Mouse (Mus musculus) C3H10T1/2 (cell line): ENCODE measurements around the gene Zbtb7b. TPM values are rescaled to one million over a fixed set of nuclear protein-coding genes. Genes with fewer than 3 reads are reported as not detected.

Source experiments
- polyA plus RNA-seq, 2 experiments: library from polyadenylated mRNA; unstranded; fragments of >200 nt; fragmentation: generic; extraction: Trizol; gene quantifications; one replicate each; pipeline ENCODE4 v1.2.1; 2012; ENCODE audit warnings: missing spikeins in 2 of 2

The Zbtb7b gene
- polyA plus RNA-seq: 10 to 100 TPM; 18.7 to 21.5 TPM

DNA sequence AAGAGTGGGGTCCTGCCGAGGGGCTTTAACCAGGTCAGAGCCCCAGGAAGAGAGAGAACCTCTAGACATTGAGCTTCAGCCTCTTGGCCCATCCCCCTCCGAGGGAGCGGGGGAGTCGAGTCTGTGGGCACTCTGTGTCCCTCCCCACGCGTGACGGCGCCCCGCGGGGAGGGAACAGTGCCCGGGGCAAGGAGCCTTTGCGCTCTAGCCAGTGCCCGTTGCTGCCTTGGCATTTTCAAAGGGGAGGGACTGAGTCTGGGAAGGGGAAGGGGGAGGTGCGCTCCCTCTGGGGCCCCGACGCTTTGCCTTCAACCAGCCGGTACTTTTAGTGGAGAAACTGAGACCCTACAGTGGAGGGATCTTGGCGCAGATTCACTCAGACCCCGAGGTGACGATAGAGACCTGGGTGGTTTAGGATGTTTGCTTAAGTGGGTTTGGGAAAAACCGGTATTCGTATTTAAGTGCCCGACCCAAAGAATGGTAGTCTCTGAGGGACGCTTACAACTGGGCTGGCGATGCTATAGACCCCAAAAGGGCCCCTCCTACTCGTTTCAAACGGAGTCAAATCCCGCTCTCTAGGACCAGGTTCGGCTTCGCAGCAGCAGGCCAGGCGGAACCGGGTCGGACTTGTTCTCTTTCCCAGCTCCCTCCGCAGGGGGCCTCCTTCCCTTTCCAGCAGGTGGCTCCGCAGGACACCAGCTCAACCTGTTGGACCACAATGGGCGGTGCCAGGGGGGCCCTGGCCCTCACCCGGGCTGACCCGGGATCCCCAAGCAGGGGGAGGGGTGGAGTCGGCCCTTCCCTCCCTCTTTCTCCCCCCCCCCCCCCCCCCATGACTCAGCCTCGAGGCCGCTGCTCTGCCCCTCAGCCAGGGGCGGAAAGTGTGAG, at the start of gene Zbtb7b:
Gene Zbtb7b, minus strand, starts transcription at position 771 of the 888 bp plus-strand sequence.

DNA sequence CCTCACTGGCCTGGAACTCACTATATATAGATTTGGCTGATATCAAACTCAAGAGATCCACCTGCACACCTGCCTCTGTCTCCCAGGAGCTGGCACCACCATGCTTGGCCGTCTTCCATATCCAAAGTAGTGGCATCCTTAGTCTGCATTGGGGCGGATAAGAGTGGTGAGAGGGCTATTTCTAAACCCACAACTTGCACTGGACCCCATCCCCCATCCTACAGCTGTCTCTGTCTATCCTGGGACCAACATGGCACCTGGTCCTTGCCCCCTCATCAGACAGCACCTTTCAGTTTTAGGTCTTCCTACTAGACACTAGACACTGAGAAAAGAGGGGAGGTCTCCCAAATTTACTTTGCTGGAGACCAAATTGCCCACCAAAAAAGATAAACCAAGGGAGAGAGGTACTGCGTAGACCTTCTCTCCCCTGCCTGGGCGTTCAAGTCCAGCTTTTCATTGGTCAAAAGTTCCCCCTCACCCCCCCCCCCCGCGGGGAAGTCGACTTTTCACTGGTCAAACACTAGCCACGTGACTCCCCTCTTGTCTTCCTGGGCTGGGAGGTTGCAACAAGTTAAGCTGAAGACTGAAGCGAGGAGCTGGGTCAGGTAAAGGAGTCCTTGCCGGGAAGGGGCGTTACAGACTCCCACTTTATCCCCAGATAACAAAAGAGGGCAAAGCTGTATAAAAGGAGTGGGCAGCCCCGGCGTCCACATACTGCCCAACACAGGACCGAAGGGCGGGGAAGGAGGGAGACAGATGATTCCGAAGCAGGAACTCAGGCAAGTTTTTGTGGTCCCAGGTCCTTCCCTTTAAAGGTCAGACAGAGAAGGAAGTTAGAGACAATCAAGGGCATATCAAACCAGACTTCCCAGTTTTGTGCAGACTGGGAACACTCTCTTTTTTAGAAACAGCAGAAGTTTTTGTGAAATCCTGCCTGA, 41.9 kb upstream of the Zbtb7b start, which contains the start of gene Pbxip1:
Gene Pbxip1, plus strand, starts transcription at position 531 of the 938 bp plus-strand sequence.

DNA sequence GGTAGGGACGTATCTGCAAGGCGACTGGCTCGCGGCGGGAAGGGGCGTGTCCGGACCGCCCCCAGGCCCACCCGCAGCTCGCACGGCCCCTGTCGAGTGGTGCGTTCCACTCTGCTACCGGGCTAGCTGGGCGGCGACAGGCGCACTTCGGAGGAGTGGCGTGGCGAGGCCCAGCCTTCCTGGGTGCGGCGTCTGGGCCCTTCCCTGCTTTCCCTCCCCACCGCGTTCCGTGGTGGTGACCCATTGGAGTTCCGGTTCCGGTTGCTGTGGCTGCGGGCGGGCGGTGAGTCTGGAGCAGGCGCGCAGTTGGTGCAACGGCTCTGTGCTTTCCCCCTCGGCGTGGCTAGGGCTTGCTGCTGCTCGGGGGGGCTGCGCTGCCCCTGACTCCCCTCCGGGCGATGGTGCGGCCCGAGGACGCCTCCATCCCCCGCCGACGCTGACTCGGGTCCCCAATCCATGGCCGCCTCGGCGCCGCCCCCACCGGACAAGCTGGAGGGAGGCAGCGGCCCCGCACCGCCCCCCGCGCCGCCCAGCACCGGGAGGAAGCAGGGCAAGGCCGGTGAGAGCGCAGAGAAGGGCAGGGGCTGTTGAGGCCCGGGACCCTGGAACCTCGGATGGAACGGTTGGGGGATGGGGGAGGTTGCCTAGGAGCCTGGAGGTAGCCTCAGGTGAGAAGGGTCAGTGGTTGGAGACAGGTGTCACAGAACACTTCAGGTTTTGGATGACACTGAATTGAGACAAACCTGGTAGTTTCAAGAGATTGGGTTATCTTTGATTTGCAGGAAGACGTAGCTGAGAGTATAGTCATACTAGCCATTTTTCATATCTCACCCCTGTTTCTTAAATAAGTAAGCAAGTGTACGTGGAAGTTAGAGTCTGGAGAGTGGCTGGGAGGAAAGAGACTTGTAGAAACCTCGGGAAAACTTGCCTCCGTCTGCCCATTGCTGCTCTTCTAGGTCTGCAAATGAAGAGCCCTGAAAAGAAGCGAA, 35.9 kb upstream of the Zbtb7b start, which contains the start of gene Pygo2:
Gene Pygo2, plus strand, starts transcription at position 44 of the 989 bp plus-strand sequence.

DNA sequence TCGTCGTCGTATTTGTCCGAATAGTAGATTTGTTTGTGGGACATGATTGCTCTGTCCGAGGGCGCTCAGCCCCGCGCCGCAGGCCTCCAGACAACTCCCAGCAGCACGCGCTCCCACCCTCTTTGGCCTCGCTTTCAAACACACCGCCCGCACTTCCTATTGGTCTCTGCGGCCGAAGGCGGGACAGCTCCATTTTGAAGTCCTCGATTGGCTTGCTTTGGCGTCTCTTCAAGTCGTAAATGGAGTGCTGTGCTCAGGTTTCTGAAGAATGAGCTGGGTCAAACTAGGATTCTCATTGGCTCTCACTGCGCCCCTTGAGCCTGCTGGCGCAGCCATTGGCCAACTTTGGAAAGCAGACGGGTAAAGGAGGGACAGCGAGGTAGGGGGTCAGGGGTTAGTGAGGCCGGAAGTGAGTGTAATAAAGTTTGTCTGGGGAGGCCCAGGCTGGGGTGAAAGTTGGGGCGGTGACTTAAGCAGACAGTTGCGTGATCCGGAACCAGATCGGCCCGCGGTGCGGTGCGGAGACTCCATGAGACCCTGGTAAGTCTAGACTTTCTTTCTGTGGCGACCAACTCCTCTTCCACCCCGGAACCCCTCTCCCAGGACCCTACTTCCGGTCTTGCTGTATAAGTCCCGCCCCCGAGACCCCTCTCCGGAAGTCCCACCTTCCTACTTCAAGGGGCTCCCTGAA, 23.7 kb upstream of the Zbtb7b start, which contains the start of the genes Cks1b and Shc1:
Gene Cks1b, minus strand, starts transcription at position 214 of the 691 bp plus-strand sequence.
Gene Shc1, plus strand, starts transcription at position 274 of the 691 bp plus-strand sequence.

DNA sequence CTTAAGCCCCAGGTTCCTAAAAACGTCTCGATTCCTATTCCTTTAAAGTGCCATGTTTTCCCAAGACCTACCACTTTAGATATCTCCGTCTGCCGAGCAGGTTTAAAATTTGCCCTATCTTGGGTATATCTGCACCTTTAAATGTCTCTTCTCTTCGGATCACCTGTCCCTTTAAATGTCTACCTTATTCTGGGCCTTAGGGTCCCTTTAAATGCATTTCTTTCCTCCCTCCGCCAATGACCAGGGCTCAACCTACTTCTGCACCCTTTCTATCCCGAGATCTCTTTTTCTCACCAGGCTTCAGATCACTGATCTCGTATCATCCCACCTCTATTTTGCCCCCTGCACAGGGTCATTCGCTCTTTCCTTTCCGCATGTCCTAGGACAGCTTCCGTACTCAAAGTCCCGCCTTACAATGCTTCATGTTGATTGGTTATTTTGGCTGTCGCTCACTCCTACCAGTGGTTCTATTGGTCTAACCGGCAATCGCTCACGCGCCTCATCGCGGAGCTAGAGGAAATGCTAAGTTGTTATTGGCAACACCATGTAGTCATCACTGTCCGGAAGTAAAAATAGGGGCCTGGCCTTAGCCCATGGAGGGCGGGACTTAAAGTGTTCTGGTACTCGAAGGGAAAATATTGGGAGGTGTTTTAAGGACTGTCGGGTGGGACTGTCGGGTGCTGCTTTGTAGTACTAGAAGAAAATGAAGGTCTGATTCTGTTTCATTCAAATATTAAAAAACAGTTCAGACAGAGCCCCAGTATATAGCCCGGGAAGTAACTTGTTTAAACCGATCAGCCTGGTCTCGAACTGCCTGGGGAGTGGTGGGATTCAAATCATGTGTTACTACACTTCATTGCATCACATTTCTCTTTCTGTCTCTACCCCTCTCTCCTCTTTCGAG, 17.2 kb upstream of the Zbtb7b start, which contains the start of gene Flad1:
Gene Flad1, minus strand, starts transcription at position 381 of the 904 bp plus-strand sequence.

DNA sequence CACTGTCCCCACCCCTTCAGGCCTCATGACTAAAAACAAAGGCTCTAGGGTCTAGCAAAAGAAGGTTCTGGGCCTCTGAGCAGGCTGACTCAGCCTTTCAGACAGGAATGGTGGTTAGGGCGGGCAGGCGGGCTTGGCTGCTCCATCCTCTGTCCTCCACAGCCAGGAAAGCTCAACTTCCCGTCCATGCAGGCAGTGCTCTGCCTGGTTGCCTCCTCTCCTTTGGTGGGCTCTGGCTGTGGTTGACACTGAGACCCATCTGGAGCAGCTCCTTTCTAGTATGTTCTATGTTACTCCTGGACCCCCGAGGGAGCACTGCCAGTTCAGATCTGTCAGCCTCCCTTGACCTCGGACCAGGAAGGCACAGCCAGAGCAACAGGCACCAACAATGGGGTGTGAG, 8.1 kb upstream of the Zbtb7b start, which contains the start of gene Lenep:
Gene Lenep, minus strand, starts transcription at position 101 of the 400 bp plus-strand sequence.

DNA sequence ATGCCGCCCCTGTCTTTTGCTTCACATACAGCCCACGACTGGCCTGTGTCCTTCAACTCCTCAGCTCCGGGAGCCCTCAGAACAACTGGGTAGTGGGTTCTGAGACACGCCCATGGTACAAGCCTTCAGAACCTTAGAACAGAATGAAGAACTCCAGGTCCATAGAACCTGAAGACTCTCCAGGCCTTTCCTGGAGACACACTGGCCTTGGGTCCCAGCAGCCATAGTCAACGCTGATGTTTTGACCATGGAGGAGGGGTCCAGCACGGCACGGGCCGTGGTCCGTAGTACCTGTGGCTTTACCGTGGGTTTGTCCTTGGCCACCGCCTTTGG, 29.5 kb downstream of the Zbtb7b start, which contains the start of gene Dcst1:
Gene Dcst1, minus strand, starts transcription at position 101 of the 333 bp plus-strand sequence.

DNA sequence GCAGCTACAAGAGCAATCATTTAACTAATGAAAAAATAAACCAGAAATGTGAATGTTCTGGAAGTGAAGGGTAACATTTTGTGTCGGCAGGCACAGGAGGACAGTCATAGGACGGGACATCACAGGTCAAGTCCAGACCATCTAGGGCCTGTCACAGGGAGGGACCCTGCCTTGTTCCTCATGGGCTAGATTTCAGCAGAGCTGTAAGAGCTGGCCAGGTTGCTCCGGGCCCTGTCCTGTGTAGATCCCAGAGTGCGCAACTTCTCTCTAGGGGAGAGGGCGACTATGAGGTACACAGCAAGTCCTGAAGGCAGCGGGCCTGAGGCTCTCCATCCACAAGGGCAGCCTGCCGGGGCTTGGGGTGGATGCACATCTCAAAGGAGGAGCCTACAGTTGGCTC, 32.9 kb downstream of the Zbtb7b start, which contains the start of gene Dcst2:
Gene Dcst2, plus strand, starts transcription at position 301 of the 400 bp plus-strand sequence.

DNA sequence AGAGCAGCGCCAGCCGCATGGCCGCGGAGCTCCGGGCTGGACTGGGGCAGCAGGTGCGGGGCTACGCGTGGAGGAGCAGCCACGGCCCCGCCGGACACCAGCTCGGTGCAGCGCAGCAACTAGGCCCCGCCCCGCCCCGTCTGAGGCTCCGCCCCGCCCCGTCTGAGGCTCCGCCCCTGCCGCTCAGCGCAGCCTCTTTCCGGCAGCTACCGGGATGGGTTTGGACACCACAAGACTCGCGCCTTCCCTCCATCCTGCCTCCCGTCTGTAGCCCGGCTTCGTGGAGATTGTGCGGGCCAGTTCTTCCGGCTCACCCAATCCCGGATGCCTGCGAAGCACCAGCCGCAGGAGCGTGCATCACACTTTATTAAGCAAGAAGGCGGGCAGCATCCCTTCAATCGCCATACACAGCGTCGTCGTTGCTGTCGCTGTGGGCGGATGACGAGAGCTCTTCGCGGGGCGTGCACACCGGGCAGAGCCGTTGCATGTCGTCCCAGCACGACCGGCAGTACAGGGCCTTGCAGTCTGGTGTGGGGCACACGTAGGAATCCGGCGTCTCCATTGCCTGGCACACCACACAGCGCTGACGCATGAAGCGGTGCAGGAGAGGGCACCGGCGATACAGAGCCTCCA, 44.6 kb downstream of the Zbtb7b start, which contains the start of gene Adam15:
Gene Adam15, minus strand, starts transcription at position 128 of the 633 bp plus-strand sequence.

DNA sequence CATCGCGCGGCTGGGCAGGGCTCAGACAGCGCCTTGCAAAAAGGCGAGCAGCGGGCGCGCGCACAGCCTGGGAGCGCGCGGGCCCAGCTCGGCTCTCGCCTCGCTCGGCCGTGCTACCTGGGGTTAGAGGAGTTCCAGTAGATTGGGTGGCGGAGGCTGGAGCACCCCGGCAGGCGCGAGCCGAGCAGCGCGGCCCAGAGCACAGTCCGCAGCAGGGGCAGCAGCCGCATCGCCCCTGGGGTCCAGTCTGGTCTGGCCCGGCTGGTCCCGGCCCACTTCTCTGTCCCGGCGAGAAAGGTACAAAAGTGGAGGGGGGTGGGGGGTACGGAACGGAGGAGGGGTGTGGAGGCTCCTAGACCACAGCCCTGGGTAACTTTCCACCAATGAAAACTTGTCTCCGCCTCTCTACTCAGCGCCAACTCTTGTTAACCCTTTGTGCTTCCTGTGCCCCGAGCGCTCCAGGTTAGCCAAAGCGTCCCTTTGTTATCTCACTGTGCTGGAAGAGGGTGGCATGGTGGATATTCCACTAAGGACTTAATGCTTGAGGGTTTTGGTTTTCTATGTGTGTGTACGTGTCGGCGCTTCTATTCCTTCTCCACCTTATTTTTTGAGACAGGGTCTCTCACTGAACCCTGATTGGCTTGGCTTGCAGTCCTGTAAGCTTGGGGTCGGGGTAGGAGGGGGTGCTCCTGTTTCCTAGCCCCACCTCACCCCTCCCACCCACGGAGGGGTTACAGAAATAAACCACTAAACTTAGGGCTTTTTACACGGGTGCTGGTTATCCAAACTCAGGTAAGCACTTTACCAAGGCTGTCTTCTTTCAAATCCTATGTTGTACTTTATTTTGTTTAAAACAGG, 56.6 kb downstream of the Zbtb7b start, which contains the start of gene Efna4:
Gene Efna4, minus strand, starts transcription at position 308 of the 858 bp plus-strand sequence.

Other genes with a start within 250 kb of the Zbtb7b start
- under 1 TPM; 0.01 to 0.05 TPM for gene Hcn3, start 234.6 kb downstream of the Zbtb7b start, polyA plus RNA-seq
- gene Clk2, start 230.0 kb downstream of the Zbtb7b start, polyA plus RNA-seq: 10 to 100 TPM in 1 of 2 experiments, 1 to 10 TPM in 1; 4.7 to 19.1 TPM
- 10 to 100 TPM; 90.3 to 97.0 TPM for gene Scamp3, start 217.3 kb downstream of the Zbtb7b start, polyA plus RNA-seq
- 1 to 10 TPM; 1.6 to 7.0 TPM for gene Fam189b, start 211.6 kb downstream of the Zbtb7b start, polyA plus RNA-seq
- 10 to 100 TPM; 46.1 to 51.9 TPM for gene Gba, start 191.8 kb downstream of the Zbtb7b start, polyA plus RNA-seq
- 10 to 100 TPM in 1 of 2 experiments, 1 to 10 TPM in 1; 4.9 to 20.8 TPM for gene Thbs3, start 179.6 kb downstream of the Zbtb7b start, polyA plus RNA-seq
- 100 to 1,000 TPM; 154 to 198 TPM for gene Mtx1, start 167.7 kb downstream of the Zbtb7b start, polyA plus RNA-seq
- under 1 TPM; 0.19 to 0.83 TPM for gene Muc1, start 165.7 kb downstream of the Zbtb7b start, polyA plus RNA-seq
- gene Krtcap2, start 148.8 kb downstream of the Zbtb7b start, polyA plus RNA-seq: 100 to 1,000 TPM; 242 to 330 TPM
- gene Trim46, start 148.5 kb downstream of the Zbtb7b start, polyA plus RNA-seq: 10 to 100 TPM in 1 of 2 experiments, 1 to 10 TPM in 1; 2.6 to 10.1 TPM
- gene Dpm3, start 135.4 kb downstream of the Zbtb7b start, polyA plus RNA-seq: 100 to 1,000 TPM; 266 to 496 TPM
- 10 to 100 TPM; 42.6 to 99.0 TPM for gene Slc50a1, start 124.2 kb downstream of the Zbtb7b start, polyA plus RNA-seq
- gene Efna1, start 113.6 kb downstream of the Zbtb7b start, polyA plus RNA-seq: 10 to 100 TPM; 17.9 to 33.6 TPM
- gene Efna3, start 71.8 kb downstream of the Zbtb7b start, polyA plus RNA-seq: 1 to 10 TPM; 1.9 to 8.8 TPM
- 10 to 100 TPM in 1 of 2 experiments, 1 to 10 TPM in 1; 7.9 to 33.4 TPM for gene Efna4, start 56.7 kb downstream of the Zbtb7b start, polyA plus RNA-seq
- gene Adam15, start 44.8 kb downstream of the Zbtb7b start, polyA plus RNA-seq: 100 to 1,000 TPM in 1 of 2 experiments, 10 to 100 TPM in 1; 85.2 to 200 TPM
- gene Dcst2, start 32.8 kb downstream of the Zbtb7b start, polyA plus RNA-seq: under 1 TPM; 0.02 to 0.15 TPM
- 1 to 10 TPM in 1 of 2 experiments, under 1 TPM in 1; 0.28 to 1.5 TPM for gene Dcst1, start 29.5 kb downstream of the Zbtb7b start, polyA plus RNA-seq
- gene Lenep, start 8.0 kb upstream of the Zbtb7b start, polyA plus RNA-seq: under 1 TPM in 1 of 2 experiments, not detected in 1; 0.58 TPM
- gene Flad1, start 17.1 kb upstream of the Zbtb7b start, polyA plus RNA-seq: 10 to 100 TPM; 11.2 to 13.3 TPM
- 100 to 1,000 TPM; 144 to 161 TPM for gene Cks1b, start 23.6 kb upstream of the Zbtb7b start, polyA plus RNA-seq
- 10 to 100 TPM; 25.5 to 78.6 TPM for gene Shc1, start 23.7 kb upstream of the Zbtb7b start, polyA plus RNA-seq
- 10 to 100 TPM; 32.6 to 45.6 TPM for gene Pygo2, start 35.4 kb upstream of the Zbtb7b start, polyA plus RNA-seq
- gene Pbxip1, start 41.9 kb upstream of the Zbtb7b start, polyA plus RNA-seq: 10 to 100 TPM in 1 of 2 experiments, 1 to 10 TPM in 1; 2.0 to 22.2 TPM
- 10 to 100 TPM; 33.8 to 48.4 TPM for gene Pmvk, start 59.8 kb upstream of the Zbtb7b start, polyA plus RNA-seq
- gene Kcnn3, start 125.4 kb upstream of the Zbtb7b start, polyA plus RNA-seq: under 1 TPM in 1 of 2 experiments, not detected in 1; 0.05 TPM